Mouse (Mus musculus): ENCODE data around the gene Hspa1b. TPM values are rescaled to one million over a fixed set of nuclear protein-coding genes. Genes with fewer than 3 reads are reported as not detected.
A peak's percentile ranks its signal among the peaks of the same experiment; 100 is the strongest.
"Not testable (repeated sequence)": the region's sequence is repeated elsewhere in the genome, so short reads cannot be mapped to it uniquely, and the experiment has no call there.

Hspa1b gene
- polyA plus RNA-seq (2015; fragmentation: Nextera tagmentation; extraction: Ambion mirVana), result 3.3 and 3.6 TPM in 2 replicates

DNA sequence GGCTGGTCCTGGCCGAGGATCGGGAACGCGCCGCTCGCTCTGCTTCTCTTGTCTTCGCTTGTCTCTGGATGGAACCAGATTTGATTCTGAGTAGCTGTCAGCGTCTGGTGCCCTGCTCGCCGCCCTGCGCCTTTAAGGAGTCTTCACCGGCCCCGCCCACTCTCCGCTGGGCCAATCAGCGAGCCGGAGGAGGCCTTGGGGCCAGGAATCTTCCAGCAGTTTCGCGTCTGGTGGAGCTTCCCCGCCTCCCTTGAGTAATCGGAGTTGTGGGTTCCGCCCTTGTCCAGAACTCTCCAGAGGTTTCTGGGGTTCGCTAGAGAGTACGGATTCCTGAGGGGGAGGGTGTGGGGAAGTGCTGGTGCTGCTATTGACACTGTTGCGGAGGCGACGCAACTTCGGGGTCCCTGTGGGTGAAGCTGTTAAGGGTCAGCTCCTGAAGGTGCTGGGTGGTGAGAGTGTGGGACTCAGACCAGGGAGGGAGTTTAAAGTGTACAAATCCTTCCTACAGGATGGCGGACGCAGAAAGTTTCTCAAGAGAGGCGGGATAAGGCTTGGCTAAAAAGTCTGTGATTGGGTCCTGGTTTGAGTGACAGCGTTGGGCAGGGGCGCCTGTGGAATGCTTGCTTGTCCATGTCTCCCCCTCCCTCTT lies at the start of gene Hspa1b:
TSS of gene Hspa1b (minus strand) at position 109 of the 649 bp plus-strand sequence.
- H3K27me3 ChIP-seq, result peaks cover 19% of the 10 kb centered on the region
- under 1% methylated on average over 32 of the region's 32 CpGs for WGBS
- peak; percentile 93 for ATAC-seq (ENCODE audit: insufficient number of reproducible peaks, low FRiP score, low TSS enrichment, low read depth)

DNA sequence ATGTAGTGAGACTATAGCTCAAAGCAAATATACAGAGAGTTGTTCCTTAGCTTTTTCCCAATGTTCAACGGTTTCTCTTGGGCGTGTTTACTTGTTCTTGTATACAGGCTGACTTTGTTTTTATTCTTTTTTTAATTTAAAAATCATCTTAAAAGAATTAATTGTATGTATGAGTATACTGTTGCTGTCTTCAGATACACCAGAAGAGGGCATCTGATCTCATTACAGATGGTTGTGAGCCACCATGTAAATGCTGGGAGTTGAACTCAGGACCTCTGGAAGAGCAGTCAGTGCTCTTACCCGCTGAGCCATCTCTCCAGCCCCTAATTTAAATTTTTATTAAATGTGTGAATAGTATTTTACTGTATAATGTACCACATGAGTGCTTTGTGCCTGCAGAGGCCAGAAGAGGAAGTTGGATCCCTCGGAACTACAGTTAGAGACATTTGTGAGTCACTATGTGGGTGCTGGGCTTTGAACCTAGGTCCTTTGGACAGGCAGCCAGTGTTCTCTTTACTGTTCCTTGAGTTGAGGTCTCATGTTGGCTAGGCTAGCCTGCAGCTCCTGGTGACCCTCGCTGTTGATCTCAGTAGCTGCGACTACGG lies 48.5 kb upstream of the Hspa1b start:
- H3K9me3 ChIP-seq, result no peaks in the 10 kb centered on the region
- peaks cover 81% of the 10 kb centered on the region for H3K36me3 ChIP-seq
- no peak for ATAC-seq (ENCODE audit: insufficient number of reproducible peaks, low FRiP score, low TSS enrichment, low read depth)

More for the DNA sequence above, at the start of gene Hspa1b:
- H3K9me3 ChIP-seq, H3K4me1 ChIP-seq, H3K36me3 ChIP-seq: not testable (repeated sequence)
- Histone ChIP-seq H3K27ac (peak within 1 kb of the TSS; percentile 97), H3K4me3 (peak within 1 kb of the TSS; percentile 53), H3K9ac (peak within 1 kb of the TSS; percentile 35; the same call in 1 of the 2 replicates), H3K4me2 (peak within 1 kb of the TSS; percentile 57)

DNA sequence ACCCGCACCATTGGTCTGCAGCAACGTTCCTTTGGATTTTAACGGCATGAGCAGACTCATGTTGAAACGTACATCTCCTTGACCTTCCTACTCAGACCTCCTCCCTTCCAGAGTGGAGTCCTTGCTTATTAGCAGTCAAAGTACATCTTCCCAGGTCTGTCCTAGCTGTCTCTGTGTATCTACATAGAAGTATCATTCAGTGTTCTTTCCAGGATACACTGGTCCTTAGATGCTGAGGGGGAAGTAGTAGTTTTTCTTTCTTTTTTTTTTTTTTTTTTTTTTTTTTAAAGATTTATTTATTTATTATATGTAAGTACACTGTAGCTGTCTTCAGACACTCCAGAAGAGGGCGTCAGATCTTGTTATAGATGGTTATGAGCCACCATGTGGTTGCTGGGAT lies 46.9 kb upstream of the Hspa1b start:
- peaks cover 65% of the 10 kb centered on the region for H3K36me3 ChIP-seq
- not testable (repeated sequence) for H3K9me3 ChIP-seq; H3K4me3 ChIP-seq; H3K27me3 ChIP-seq; H3K27ac ChIP-seq; ATAC-seq (ENCODE audit: insufficient number of reproducible peaks, low FRiP score, low TSS enrichment, low read depth); H3K9ac ChIP-seq; H3K4me2 ChIP-seq
- 91% methylated on average over 5 of the region's 5 CpGs for WGBS
- H3K4me1 ChIP-seq, result peaks cover 18% of the 10 kb centered on the region

More for the DNA sequence above, 48.5 kb upstream of the Hspa1b start:
- Histone ChIP-seq H3K4me1 (peaks cover 10% of the 10 kb centered on the region), H3K9ac (no peak overlapping the region), H3K4me3 (no peak overlapping the region), H3K27ac (no peak overlapping the region), H3K4me2 (no peak overlapping the region), H3K27me3 (no peaks in the 10 kb centered on the region)
- WGBS, result 94% methylated on average over 7 of the region's 7 CpGs

DNA sequence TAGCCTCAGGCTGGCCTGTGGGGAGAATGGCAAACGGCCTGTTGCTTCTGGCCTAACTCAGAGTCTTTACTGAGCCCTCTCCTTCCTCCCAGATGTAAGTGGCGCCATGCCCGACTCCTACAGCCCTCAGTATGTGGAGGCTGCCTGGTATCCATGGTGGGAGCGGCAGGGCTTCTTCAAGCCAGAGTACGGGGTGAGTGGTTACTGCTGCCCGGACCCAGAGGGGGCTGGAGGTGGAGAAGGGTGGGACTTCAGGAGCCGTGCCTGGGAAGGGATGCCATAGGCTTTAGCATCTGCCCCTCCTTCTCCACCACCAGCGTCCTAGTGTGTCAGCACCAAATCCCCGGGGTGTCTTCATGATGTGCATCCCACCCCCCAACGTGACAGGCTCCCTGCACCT lies 46.1 kb upstream of the Hspa1b start:
- no peak for ATAC-seq (ENCODE audit: insufficient number of reproducible peaks, low FRiP score, low TSS enrichment, low read depth)
- Histone ChIP-seq H3K4me1 (peaks cover 18% of the 10 kb centered on the region), H3K27me3 (no peaks in the 10 kb centered on the region), H3K27ac (no peak overlapping the region), H3K4me3 (no peak overlapping the region), H3K9me3 (no peaks in the 10 kb centered on the region), H3K9ac (no peak overlapping the region), H3K4me2 (no peak overlapping the region), H3K36me3 (peaks cover 57% of the 10 kb centered on the region)
- 92% methylated on average over 10 of the region's 10 CpGs for WGBS

DNA sequence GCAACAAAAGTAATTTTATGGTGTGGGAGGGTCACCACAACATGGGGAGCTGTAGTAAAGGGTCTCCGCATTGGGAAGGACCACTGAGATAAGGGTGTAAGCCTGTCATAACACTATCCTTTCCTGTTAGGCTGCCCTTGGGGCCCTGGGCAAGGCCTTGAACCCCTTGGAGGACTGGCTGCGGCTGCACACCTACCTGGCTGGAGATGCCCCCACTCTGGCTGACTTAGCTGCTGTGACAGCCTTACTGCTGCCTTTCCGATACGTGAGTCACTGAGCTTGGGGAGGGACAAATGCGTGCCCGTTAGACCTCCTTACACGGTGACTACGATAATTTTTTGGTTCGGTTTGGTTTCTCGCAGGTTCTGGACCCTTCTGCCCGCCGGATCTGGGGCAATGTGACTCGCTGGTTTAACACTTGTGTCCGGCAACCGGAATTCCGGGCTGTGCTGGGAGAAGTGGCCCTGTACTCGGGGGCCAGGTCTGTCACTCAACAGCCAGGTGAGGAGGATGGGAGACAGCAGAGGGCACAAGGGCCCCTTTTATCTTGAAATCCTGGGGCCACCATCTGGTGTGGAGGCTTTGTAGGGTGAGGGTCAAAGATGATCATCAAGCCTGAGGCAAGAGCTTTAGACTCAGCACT lies 45.2 kb upstream of the Hspa1b start:
- H3K9me3 ChIP-seq, result no peaks in the 10 kb centered on the region
- H3K36me3 ChIP-seq, result peaks cover 49% of the 10 kb centered on the region
- WGBS, result 96% methylated on average over 17 of the region's 17 CpGs
- H3K27ac ChIP-seq, result no peak overlapping the region
- peaks cover 28% of the 10 kb centered on the region for H3K4me1 ChIP-seq
- H3K4me2 ChIP-seq, result no peak overlapping the region
- no peak overlapping the region for H3K9ac ChIP-seq
- no peak overlapping the region for H3K4me3 ChIP-seq
- no peaks in the 10 kb centered on the region for H3K27me3 ChIP-seq
- no peak for ATAC-seq (ENCODE audit: insufficient number of reproducible peaks, low FRiP score, low TSS enrichment, low read depth)

DNA sequence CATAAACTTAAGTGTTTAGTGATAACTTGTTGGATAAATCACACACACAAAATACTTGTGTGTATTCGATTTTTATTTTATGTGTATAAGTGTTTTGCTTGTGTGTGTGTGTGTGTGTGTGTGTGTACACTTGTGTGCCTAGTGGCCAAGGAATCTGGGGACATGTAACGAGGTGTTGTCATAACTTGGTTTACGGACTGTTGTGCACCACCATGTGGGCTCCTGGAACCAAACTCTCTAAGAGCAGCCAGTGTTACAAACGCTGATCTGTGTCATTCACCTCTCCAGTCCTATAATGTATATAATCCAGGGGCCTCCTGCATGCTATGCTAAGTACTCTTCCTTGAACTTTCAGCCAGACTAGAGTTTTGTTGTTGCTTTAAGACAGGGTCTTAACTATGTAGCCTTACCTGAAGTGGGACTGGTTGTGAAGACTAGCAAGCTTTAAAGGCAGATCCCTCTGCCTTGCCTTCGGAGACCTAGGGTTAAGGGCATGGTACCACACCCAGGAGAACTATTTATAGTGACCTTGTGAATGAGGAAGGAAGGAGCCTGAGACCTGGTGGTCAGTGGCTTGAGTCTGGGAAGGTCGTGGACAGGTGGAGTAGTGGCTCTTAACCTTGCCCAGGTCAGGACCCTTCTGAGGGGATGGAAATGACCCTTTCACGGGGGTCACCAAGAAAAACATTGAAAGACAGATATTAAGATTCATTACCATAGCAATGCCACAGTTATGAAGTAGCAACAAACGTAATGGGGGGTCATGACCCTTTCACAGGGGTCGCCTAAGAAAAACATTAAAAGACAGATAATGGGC lies 44.2 kb upstream of the Hspa1b start:
- WGBS, result 56% methylated on average over 9 of the region's 9 CpGs
- peak overlapping the region; percentile 94; the same call in 1 of the 2 replicates for H3K9ac ChIP-seq
- ATAC-seq (ENCODE audit: insufficient number of reproducible peaks, low FRiP score, low TSS enrichment, low read depth), result no peak
- no peak overlapping the region; the same call in 1 of the 2 replicates for H3K4me3 ChIP-seq
- no peaks in the 10 kb centered on the region for H3K9me3 ChIP-seq
- H3K27me3 ChIP-seq, result no peaks in the 10 kb centered on the region
- peaks cover 47% of the 10 kb centered on the region for H3K36me3 ChIP-seq
- no peak overlapping the region for H3K27ac ChIP-seq
- H3K4me1 ChIP-seq, result peaks cover 33% of the 10 kb centered on the region
- H3K4me2 ChIP-seq, result peak overlapping the region; percentile 95; the same call in 1 of the 2 replicates

DNA sequence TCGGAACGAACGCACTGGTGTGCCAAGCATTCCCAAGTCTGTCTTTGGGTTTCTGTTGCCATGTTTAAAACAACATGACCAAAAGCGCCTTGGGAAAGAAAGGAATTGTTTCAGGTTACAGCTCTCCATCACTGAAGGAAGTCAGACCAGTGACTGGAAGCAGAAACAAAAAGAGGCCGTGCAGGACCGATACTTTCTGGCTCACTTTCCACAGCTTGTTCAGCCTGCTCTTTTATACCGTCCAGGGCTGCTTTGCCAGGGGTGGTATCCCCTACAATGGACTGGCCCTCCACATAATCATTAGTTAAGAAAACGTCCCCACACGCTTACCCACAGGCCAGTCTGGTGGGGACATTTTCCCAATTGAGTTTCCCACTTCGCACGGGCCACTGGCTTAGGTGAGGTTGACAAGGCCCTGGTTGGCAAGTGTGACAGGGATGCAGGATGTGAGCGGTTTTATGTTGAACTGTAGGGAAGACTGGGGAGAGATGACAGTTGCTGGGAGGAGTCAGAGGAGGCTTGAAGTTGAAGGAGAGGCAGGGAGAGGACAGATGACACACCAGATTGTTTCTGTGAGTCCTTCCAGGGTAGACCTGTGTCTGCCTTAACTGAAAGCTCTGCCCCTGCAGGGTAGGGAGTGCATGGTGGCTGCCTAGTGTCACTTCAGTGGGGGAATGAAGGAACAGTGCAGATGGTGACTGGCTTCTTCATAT lies 43.3 kb upstream of the Hspa1b start:
- WGBS, result 6% methylated on average over 12 of the region's 12 CpGs
- no peak for ATAC-seq (ENCODE audit: insufficient number of reproducible peaks, low FRiP score, low TSS enrichment, low read depth)
- Histone ChIP-seq H3K9me3 (no peaks in the 10 kb centered on the region), H3K27me3 (no peaks in the 10 kb centered on the region), H3K4me2 (peak overlapping the region; percentile 95), H3K9ac (peak overlapping the region; percentile 94), H3K4me1 (peaks cover 33% of the 10 kb centered on the region), H3K4me3 (peak overlapping the region; percentile 93), H3K27ac (peak overlapping the region; percentile 99), H3K36me3 (peaks cover 47% of the 10 kb centered on the region)

DNA sequence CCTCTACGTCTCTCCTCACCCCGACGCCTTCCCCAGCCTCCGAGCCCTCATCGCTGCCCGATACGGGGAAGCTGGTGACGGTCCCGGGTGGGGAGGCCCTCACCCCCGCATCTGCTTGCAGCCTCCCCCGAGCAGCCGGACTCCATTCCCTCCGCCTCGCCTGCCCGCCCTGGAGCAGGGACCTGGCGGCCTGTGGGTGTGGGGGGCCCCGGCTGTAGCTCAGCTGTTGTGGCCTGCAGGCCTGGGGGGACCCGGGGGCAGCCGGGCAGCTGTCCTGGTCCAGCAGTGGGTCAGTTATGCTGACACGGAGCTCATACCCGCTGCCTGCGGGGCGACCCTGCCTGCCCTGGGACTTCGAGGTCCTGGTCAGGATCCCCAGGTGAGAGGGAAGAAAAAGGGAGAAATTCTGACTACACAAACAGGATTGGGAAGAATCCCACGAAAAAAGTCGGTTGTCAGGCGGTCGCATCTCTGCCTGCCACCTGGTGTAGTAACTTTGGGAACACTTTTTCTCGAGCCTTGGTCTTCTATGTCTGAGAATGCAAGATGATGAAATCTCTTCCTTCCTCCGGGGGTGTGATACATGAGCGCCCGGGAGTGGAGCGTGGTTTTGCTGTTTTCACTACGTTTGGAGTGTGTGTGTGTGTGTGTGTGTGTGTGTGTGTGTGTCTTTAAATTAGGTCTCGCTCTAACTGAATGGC lies 42.6 kb upstream of the Hspa1b start:
- Histone ChIP-seq H3K4me1 (peaks cover 33% of the 10 kb centered on the region), H3K27me3 (no peaks in the 10 kb centered on the region), H3K9me3 (no peaks in the 10 kb centered on the region), H3K4me3 (peak overlapping the region; percentile 93), H3K9ac (peak overlapping the region; percentile 94), H3K27ac (peak overlapping the region; percentile 99), H3K4me2 (peak overlapping the region; percentile 95), H3K36me3 (peaks cover 46% of the 10 kb centered on the region)
- WGBS, result under 1% methylated on average over 35 of the region's 35 CpGs
- 0 out of 2 replicates have a peak, but pooled peaks have one; percentile 0 for ATAC-seq (ENCODE audit: insufficient number of reproducible peaks, low FRiP score, low TSS enrichment, low read depth)

DNA sequence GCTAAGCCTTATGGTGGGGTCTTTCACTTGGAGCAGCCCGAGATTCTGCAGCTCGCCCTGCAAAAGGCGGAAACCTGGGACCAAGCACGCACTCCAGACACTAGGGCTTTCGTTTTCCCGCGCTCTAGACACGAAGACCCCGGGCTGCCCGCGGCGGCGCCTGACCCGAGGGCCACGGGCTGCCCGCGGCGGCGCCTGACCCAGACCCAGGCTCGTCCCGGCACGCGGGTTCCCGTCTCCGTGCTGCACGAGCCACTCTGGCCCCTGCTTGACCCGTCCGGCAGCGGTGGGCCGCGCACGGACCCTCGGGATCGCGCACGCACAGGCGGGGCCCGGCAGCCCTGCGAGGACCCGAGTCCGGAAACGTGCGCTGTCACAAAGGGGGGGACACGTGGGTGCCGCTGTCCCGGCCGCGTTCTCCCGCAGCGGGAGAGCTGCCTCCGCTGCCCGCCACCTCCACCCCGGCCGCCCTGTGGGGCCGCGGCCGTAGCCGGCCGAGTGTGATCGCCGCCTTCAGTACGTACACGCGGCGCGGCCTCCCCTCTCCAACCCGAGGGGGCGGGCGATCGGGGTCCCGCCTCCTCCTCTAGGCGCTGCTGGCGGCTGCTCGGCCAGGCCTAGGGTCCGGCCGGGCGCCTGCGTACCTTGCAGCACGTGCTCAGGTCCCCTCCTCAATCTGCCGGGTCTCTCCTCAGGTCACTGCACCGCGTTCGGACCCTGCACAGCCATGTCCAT lies 41.8 kb upstream of the Hspa1b start, which contains the start of gene Vars:
TSS of gene Vars (plus strand) at position 271 of the 735 bp plus-strand sequence.
- Histone ChIP-seq H3K4me2 (peak within 1 kb of the TSS; percentile 95), H3K27me3 (no peaks in the 10 kb centered on the region), H3K9ac (peak within 1 kb of the TSS; percentile 94), H3K4me3 (peak within 1 kb of the TSS; percentile 93), H3K27ac (peak within 1 kb of the TSS; percentile 99), H3K36me3 (peaks cover 44% of the 10 kb centered on the region), H3K4me1 (peaks cover 33% of the 10 kb centered on the region), H3K9me3 (no peaks in the 10 kb centered on the region)
- peak; percentile 87 for ATAC-seq (ENCODE audit: insufficient number of reproducible peaks, low FRiP score, low TSS enrichment, low read depth)
- WGBS, result under 1% methylated on average over 83 of the region's 83 CpGs
